Mouse (Mus musculus) forebrain, embryonic 14.5 days (tissue): ENCODE measurements at regions not wholly inside any gene's neighbourhood (a gene's known extent, or its start where the extent isn't known, plus 50 kb on each side); places are given as distances from the start of the nearest gene placed in this dataset.

ENCODE experiments used
- ATAC-seq: fragments of 200-750 bp; cut with Nextera tagmentation; 2 replicates; pipeline ENCODE4 v1.8.0; 2017; ENCODE audit warnings: mild to moderate bottlenecking, moderate library complexity
- DNase-seq: peaks from one replicate; pipeline ENCODE4 v3.0.0-alpha.2; 2015; ENCODE audit warnings: low spot score
- H3K27ac ChIP-seq: fragments of 300-500 bp; sonication (generic); 2 replicates; pipeline ENCODE4 v1.5.1; 2014; ENCODE audit warnings: low read depth, mild to moderate bottlenecking, control low read depth, low read length, moderate library complexity
- H3K27me3 ChIP-seq: fragments of 300-500 bp; sonication (generic); replicated peaks from 2 replicates; pipeline ENCODE4 v1.6.1; 2014; ENCODE audit warnings: low read length, control low read depth, mixed read lengths; ENCODE audit not compliant: control insufficient read depth, insufficient read depth
- H3K36me3 ChIP-seq: fragments of 300-500 bp; sonication (generic); 2 replicates; pipeline ENCODE4 v1.6.1; 2014; ENCODE audit warnings: low read length, control low read depth; ENCODE audit not compliant: control insufficient read depth, insufficient read depth
- H3K4me1 ChIP-seq: fragments of 300-500 bp; sonication (generic); 2 replicates; pipeline ENCODE4 v1.6.1; 2014; ENCODE audit warnings: antibody characterized with exemption, low read length, control low read depth; ENCODE audit not compliant: control insufficient read depth, insufficient read depth
- H3K4me2 ChIP-seq: fragments of 300-500 bp; sonication (generic); 2 replicates; pipeline ENCODE4 v1.6.1; 2014; ENCODE audit warnings: mild to moderate bottlenecking, control low read depth, low read length
- H3K4me3 ChIP-seq: fragments of 300-500 bp; sonication (generic); 2 replicates; pipeline ENCODE4 v1.5.1; 2014; ENCODE audit warnings: low read depth, low read length, control low read depth
- H3K9ac ChIP-seq: fragments of 300-500 bp; sonication (generic); 2 replicates; pipeline ENCODE4 v1.6.1; 2014; ENCODE audit warnings: mild to moderate bottlenecking, low read length, control low read depth, moderate library complexity
- H3K9me3 ChIP-seq: fragments of 300-500 bp; sonication (generic); replicated peaks from 2 replicates; pipeline ENCODE4 v1.6.1; 2016; ENCODE audit warnings: low read length, control low read depth, mixed read lengths; ENCODE audit not compliant: control insufficient read depth
- WGBS: fragments of 180-500 bp; shearing (Covaris S2); extraction: QIAGEN DNeasy Blood & Tissue Kit; methylation state at CpG from one replicate; pipeline ENCODE4 v1.1.7; 2014; 5-methylcytosine and 5-hydroxymethylcytosine counted together

DNA sequence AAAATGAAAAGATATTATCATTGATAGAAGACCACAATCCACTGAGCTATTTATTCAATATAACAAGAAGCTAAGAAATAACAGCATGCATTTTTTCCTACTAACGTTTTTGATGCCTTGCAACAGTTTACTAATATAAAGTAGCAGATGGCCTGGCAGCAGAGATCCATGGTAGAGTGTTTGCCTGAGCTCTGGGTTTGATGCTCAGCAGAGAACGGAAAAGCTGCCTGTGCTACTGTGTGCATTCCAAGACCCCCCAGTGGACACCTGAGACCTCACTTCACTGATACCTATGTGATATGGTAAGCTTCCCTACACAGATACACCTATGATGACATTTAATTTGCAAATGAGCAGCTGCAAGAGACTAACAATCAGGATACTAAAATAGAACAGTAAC is 95.6 kb upstream of the Acvr2a start:
- Histone ChIP-seq H3K9ac (no peak overlapping the region), H3K4me1 (no peaks in the 10 kb centered on the region), H3K36me3 (no peaks in the 10 kb centered on the region), H3K4me3 (no peak overlapping the region), H3K4me2 (no peak overlapping the region), H3K27ac (no peak overlapping the region), H3K27me3 (no peaks in the 10 kb centered on the region), H3K9me3 (no peaks in the 10 kb centered on the region)
- WGBS: 73% methylated on average over 2 of the region's 2 CpGs
- ATAC-seq: no peak
- peak; percentile 24 for DNase-seq

DNA sequence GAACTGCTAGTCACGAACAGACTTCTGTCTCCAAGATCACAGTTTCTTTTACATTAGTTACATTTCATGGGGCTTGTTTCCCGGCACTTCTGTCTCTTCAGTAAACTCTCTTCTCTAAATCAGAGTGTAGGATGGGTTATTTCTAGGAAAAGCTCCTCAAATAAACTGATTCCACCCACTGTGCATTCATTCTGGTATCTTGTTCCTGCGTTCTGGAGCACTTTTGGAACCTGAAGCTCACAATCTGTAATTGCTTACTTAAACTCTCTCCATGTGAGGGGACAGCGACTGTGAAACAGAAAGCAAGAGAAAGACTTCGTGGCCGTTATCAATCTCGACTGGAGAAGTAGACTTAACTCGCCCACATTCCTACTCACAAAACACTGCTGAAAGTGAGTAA is 83.1 kb upstream of the Acvr2a start:
- no peaks in the 10 kb centered on the region; the same call in 1 of the 2 replicates for H3K4me1 ChIP-seq
- ATAC-seq: no peak
- no peak overlapping the region for H3K27ac ChIP-seq
- H3K36me3 ChIP-seq: no peaks in the 10 kb centered on the region
- no peak for DNase-seq
- no peak overlapping the region for H3K9ac ChIP-seq
- H3K27me3 ChIP-seq: no peaks in the 10 kb centered on the region
- no peaks in the 10 kb centered on the region for H3K9me3 ChIP-seq
- WGBS: 54% methylated on average over 8 of the region's 8 CpGs
- no peak overlapping the region for H3K4me2 ChIP-seq
- no peak overlapping the region for H3K4me3 ChIP-seq

DNA sequence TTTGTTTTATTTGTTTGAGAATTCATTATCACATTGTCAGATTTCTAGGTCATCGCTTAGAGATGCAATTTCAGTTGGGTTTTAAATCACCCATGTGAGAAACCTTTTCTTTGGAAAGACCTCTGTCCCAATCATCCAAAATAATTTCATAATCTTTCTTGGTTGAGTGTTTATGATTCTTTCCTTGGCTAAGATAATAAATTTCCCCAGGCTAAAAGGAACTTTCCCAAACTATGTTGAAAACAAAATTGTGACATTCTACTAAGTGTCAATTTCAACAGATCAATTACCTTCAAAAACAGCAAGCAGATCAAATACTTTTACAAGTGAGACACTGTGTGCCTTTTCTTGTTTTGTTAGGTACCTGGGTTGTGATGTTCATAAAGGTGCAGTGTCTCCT is 80.0 kb upstream of the Acvr2a start:
- H3K4me2 ChIP-seq: no peak overlapping the region

GRCm38 (mm10) chr2:48734521-48734920 is 79.4 kb upstream of the Acvr2a start:
- Histone ChIP-seq H3K4me1 (no peaks in the 10 kb centered on the region; the same call in 1 of the 2 replicates), H3K27ac (no peak overlapping the region), H3K36me3 (no peaks in the 10 kb centered on the region), H3K9me3 (no peaks in the 10 kb centered on the region), H3K9ac (no peak overlapping the region), H3K27me3 (no peaks in the 10 kb centered on the region), H3K4me2 (no peak overlapping the region), H3K4me3 (no peak overlapping the region)
- ATAC-seq (no peak), DNase-seq (no peak)
- WGBS: 80% methylated on average over 6 of the region's 6 CpGs

More for the DNA sequence above, 80.0 kb upstream of the Acvr2a start:
- no peak overlapping the region for H3K9ac ChIP-seq
- H3K4me3 ChIP-seq: no peak overlapping the region
- no peaks in the 10 kb centered on the region for H3K36me3 ChIP-seq
- 96% methylated on average over 1 of the region's 1 CpGs for WGBS
- no peak for ATAC-seq
- H3K4me1 ChIP-seq: no peaks in the 10 kb centered on the region; the same call in 1 of the 2 replicates
- H3K27me3 ChIP-seq: no peaks in the 10 kb centered on the region
- H3K27ac ChIP-seq: no peak overlapping the region
- no peak for DNase-seq
- H3K9me3 ChIP-seq: no peaks in the 10 kb centered on the region

- Histone ChIP-seq H3K9me3 (no peaks in the 10 kb centered on the region), H3K4me2 (no peak overlapping the region), H3K27me3 (no peaks in the 10 kb centered on the region), H3K4me3 (no peak overlapping the region), H3K4me1 (no peaks in the 10 kb centered on the region), H3K36me3 (no peaks in the 10 kb centered on the region), H3K27ac (no peak overlapping the region), H3K9ac (no peak overlapping the region)
- WGBS: 60% methylated on average over 2 of the region's 2 CpGs
- ATAC-seq (no peak), DNase-seq (no peak)
Observed at GRCm38 (mm10) chr2:48736312-48736711, 77.6 kb upstream of the Acvr2a start.
